Mouse (Mus musculus) liver (tissue): ENCODE results near the gene Rufy2.

Experiments
- DNase-seq: peaks from one replicate; pipeline ENCODE4 v3.0.0-alpha.2; 2020; ENCODE audit warnings: mixed read lengths

Rufy2 gene

DNA sequence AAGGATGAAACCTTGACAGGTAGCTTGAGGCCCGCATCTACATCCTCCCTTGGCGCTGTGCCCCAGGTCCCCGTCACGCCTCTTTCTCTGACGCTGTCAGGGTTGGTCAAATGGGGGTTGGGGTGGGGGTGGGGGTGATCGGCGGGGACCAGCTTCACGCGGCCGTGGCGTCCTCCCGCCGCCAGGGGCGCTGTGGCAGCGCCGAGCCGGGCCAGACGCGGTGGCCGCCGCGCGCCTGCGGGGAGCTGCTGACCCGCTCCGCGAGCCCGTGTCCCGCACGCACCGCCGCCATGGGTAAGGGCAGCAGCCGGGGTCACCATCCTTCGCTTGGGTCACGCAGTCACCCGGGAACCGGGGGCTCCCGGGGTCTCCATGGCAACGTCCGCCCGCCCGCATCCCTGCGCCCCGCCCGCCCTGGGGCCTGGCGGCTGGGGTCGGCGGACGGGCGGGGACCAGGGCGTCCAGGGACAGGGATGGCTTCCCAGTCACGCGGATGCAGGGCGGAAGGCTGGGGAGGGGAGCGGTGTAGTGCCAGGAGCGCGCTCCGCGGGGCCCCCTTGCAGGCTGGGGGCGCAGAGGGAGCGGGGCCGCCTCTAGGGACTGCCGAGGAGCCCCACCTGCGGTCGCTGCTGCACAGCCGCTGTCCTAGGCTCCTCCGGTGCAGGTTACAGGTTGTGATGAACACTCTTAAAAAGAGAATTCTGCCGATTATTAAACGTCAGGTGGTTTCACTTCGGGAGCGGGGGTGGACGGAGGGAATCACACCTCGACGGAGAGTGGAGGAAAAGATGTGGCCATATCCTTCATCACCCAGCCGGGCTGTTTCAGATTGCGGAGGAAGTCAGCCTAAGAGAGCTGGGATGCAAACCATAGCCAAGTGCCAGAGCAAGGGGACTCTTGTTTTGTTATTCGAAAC, at the start of gene Rufy2:
Rufy2 (plus strand) TSS at position 185 of the 916 bp plus-strand sequence.
- DNase-seq: peak; percentile 80

DNA sequence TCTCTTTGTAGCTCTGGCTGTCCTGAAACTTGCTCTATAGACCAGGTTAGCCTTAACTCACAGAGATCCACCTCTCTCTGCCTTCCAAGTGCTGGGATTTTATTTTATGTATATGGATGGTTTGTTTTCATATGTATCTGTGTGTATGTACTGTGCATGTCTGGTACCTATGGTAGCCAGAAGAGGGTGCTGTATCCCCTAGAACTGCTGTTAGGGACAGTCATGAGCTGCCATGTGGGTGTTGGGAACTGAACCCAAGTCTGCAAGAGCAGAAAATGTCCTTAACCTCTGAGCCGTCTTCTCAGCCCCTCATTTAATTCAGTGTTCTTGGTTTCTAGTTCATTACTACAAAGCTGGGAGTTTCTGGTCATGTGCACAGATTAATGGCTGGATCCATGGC, 47.6 kb upstream of the Rufy2 start:
- no peak for DNase-seq

- peak; percentile 79 for DNase-seq
Observed at GRCm38 (mm10) chr10:62944975-62945580, 34.9 kb upstream of the Rufy2 start.

DNA sequence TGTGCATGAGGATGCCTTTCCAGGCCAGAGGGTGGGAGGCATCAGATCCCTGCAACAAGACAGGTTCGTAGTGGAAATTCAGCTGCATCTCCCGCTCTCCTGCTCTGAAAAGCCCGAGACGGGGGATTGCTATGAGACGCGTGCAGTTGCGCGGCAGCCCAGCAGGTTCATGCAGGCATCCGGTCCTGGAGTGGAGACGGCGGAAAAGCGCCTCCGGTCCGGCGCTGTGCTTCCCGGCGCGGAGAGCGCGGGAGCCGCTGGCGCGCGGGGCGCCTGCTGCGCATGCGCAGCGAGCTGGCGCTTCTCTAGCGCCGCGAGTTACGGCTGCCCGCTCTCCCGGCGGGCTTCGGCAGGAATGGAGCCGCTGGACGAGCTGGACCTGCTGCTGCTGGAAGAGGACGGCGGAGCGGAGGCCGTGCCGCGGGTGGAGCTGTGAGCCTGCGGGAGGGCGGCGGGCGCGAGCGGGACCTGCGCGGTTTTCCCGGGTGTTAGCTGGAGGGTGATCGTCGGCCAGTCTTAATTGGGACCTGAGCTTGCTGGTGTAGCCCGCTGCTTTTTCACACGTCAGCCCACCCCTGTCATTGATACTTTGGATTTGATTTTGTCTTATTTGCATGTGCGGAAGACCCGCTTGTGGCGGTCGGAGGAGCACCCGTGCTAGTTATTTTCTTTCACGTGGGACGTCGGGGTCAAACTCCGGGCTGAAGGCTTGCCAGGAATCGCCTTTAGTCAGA, 33.1 kb upstream of the Rufy2 start, which contains the start of gene Dna2:
Dna2 (plus strand) TSS at position 289 of the 734 bp plus-strand sequence.
- DNase-seq: peak; percentile 89

DNA sequence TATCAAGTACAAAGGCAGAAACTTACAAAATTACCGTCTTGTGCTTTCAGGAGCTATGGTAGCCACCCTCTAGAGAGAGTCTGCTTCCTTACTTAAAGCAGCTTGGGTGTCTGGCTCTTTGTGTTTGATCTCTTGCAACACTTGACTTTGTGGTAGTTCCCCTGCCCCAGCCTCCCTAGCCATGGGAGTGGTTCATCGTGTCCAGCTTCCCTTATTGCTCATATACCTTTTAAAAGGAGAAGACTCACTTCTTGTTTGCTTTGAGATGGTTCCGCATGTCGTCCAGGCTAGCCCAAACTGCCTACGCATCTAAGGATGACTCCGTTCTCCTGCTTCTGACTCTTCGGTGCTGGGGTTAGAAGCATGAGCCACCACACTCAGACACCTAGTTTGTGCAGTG, 31.5 kb upstream of the Rufy2 start:
- DNase-seq: no peak

GRCm38 (mm10) chr10:62963956-62964355, 16.1 kb upstream of the Rufy2 start:
- DNase-seq: no peak

GRCm38 (mm10) chr10:62965796-62966195, 14.2 kb upstream of the Rufy2 start:
- DNase-seq: peak; percentile 17

GRCm38 (mm10) chr10:62966291-62966690, 13.7 kb upstream of the Rufy2 start:
- DNase-seq: no peak

- peak; percentile 23 for DNase-seq
Observed at GRCm38 (mm10) chr10:62971821-62972220, 8.2 kb upstream of the Rufy2 start.

DNA sequence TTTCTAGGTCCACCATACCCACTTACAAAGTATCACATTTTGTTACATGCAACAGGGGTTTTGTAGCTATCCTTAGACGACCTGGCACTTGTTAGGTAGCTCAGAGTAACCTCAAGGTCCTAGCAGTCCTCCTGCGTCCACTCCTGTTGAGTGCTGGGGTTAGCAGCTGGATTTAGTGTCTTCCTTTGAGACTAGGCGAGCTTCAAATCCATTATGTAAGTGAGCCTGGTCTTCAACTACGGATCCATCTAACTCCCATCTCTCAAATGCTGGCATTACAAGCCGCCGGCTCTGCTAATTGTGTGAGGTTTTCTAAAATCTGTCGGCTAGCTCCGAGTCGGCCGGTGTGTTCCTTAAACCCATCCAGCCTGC, 370 bp upstream of the Rufy2 start:
- no peak for DNase-seq

- DNase-seq: no peak
Observed at GRCm38 (mm10) chr10:62984072-62984471, 4.0 kb downstream of the Rufy2 start.

GRCm38 (mm10) chr10:62984495-62984894, 4.5 kb downstream of the Rufy2 start:
- DNase-seq: no peak

GRCm38 (mm10) chr10:62987341-62987740, 7.3 kb downstream of the Rufy2 start:
- peak; percentile 64 for DNase-seq

- DNase-seq: no peak
Observed at GRCm38 (mm10) chr10:62990636-62991035, 10.6 kb downstream of the Rufy2 start.

DNA sequence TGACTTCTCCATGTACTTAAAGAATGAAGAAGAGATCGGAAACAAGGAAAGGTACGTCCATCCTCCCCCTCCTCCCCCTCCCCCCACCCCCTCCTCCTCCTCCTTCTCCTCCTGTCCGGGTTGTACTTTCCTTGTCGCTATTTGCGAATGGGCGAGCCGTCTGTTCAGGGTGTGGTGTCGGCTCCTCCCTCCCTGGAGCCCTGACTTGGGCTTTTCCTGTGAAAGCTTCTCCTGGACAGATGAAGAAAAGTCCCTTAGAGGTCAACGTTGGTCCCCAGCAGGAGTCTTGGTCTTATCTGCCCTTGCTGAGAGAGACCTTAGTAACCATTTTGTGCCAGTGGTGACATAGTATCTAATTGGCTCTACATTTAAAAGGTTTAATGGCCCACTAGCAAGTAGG, 14.0 kb downstream of the Rufy2 start:
- no peak for DNase-seq

DNA sequence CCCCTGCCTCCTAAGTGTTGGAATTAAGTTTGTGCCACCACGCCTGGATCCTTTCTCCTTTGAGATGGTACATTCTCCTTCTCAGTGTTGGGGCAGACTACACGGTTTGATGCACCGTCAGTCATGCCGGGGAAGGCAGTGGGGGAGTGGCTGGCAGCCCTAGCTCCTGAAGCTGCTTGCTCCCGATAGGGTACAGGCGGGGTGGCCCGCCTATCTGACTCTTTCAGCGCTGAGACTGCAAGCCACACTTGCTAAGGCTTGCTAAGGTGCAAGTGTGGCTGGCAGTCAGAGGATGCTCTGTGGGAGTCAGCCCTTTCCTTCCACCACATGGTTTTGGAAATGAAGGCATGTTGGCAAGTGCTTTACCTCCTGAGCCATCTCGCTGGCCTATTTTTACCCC, 20.6 kb downstream of the Rufy2 start:
- DNase-seq: peak; percentile 69

- DNase-seq: no peak
Observed at GRCm38 (mm10) chr10:63003252-63003651, 23.2 kb downstream of the Rufy2 start.

- DNase-seq: no peak
Observed at GRCm38 (mm10) chr10:63004556-63004955, 24.5 kb downstream of the Rufy2 start.

GRCm38 (mm10) chr10:63008193-63008592, 28.2 kb downstream of the Rufy2 start:
- DNase-seq: no peak

DNA sequence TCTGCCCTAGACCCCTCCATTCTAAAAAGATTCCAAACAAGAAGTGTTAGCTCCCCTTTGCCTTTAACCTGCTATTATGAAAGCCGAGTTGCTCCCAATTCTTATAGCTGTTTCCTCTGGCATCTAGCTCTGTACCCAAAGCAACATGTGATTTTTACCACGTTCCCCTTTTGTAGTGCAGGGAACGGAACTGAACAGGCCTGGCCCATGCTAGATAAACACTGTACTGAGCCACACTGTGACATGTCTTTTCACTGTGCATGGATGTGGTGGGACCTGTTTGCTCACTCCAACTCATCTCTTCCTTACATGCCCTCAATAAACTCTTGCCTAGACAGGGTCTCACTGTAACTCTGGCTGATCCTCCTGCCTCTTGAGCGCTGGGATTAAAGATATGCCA, 30.2 kb downstream of the Rufy2 start:
- no peak for DNase-seq

DNA sequence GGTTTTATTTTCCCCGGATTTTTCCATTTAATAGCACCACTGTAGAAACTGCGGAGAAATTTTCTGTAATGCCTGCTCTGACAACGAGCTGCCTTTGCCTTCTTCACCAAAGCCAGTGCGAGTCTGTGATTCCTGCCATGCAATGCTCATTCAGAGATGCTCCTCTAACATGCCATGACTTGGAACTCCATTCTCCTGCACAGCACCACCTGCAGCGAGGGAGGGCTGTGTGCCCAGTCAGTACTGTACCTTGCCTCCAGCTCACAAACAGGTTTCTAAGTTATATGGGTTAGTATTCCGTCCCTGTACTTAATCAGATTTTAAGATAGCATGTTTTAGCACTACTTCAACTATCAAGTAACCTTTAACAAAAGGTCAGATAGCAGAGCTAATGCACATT, 31.5 kb downstream of the Rufy2 start:
- no peak for DNase-seq

DNA sequence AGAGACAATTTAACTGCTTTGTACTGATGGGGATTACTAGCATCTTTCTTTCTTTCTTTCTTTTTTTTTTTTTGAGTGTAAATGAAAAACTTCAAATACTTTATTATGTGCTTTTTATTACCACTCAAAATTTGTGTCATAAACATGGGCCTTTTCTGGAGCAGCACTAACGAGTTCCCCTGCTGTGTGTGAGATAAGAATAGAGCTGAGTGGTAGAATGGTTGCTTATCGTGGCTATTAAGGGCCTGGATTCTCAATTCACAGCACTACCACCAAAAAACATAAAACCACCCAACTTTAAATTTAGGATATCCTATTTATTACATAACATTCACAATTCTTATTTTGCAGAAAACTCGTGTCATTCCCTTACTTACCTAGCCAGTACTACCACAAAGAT, 33.5 kb downstream of the Rufy2 start:
- DNase-seq: no peak

GRCm38 (mm10) chr10:63014168-63014567, 34.1 kb downstream of the Rufy2 start:
- DNase-seq: no peak

GRCm38 (mm10) chr10:63019304-63019703, 39.3 kb downstream of the Rufy2 start:
- no peak for DNase-seq
